Mouse (Mus musculus) stomach, postnatal 0 days (tissue): ENCODE results near the gene Fbxo11.

Experiments
- CTCF ChIP-seq: IDR thresholded peaks from 2 replicates; pipeline ENCODE4 v1.5.1; 2016; ENCODE audit warnings: antibody characterized with exemption, low read depth, mild to moderate bottlenecking, moderate library complexity
- EP300 ChIP-seq: optimal IDR thresholded peaks from 2 replicates; pipeline ENCODE3; 2016; ENCODE audit warnings: antibody characterized with exemption

- TF ChIP-seq CTCF (no peak), EP300 (no peak)
These were observed at the start of gene Fbxo11 for GRCm38 (mm10) chr17:88065031-88065800.
